Mouse (Mus musculus) left cerebral cortex, adult 18-20 months (tissue): ENCODE results near the gene Misp. TPM values are rescaled to one million over a fixed set of nuclear protein-coding genes. Genes with fewer than 3 reads are reported as not detected.

Source experiments
- DNase-seq, 2 experiments: peaks; one replicate each; pipeline ENCODE4 v3.0.0; 2021 to 2022; ENCODE audit warnings: low spot score in 2 of 2, mixed read lengths in 1 of 2
- total RNA-seq, 2 experiments: library from RNA; stranded (reverse); gene quantifications; 2 replicates each; pipeline ENCODE4 v1.2.3; 2021

The Misp gene
- total RNA-seq, 2 experiments from 2014 or later: 0.61 to 0.86 TPM

- peak; percentile 99 for DNase-seq
Measured at GRCm38 (mm10) chr10:79853860-79854795, 33.3 kb downstream of the Misp start, which contains the start of gene Ptbp1. TSS of gene Ptbp1 (plus strand) at chr10:79854427.

- DNase-seq: peak; percentile 43 to 53
Measured at GRCm38 (mm10) chr10:79854801-79855541, 34.2 kb downstream of the Misp start.

- DNase-seq: no peak
Measured at GRCm38 (mm10) chr10:79855558-79856184, 34.9 kb downstream of the Misp start.

- no peak for DNase-seq
Measured at GRCm38 (mm10) chr10:79856280-79856679, 35.5 kb downstream of the Misp start.

GRCm38 (mm10) chr10:79856704-79857451, 36.1 kb downstream of the Misp start:
- no peak for DNase-seq

GRCm38 (mm10) chr10:79857452-79857811, 36.6 kb downstream of the Misp start:
- DNase-seq: no peak

- DNase-seq: no peak
Measured at GRCm38 (mm10) chr10:79857894-79858293, 37.1 kb downstream of the Misp start.

GRCm38 (mm10) chr10:79858416-79859074, 37.8 kb downstream of the Misp start:
- peak; percentile 66 to 71 for DNase-seq

- no peak for DNase-seq
Measured at GRCm38 (mm10) chr10:79859116-79859515, 38.3 kb downstream of the Misp start.

GRCm38 (mm10) chr10:79860079-79860911, 39.5 kb downstream of the Misp start:
- DNase-seq: no peak

- DNase-seq: no peak
Measured at GRCm38 (mm10) chr10:79861230-79862048, 40.6 kb downstream of the Misp start.

- no peak for DNase-seq
Measured at GRCm38 (mm10) chr10:79862049-79862788, 41.4 kb downstream of the Misp start.

GRCm38 (mm10) chr10:79862925-79863324, 42.1 kb downstream of the Misp start:
- no peak for DNase-seq

- no peak for DNase-seq
Measured at GRCm38 (mm10) chr10:79864351-79865188, 43.8 kb downstream of the Misp start.

GRCm38 (mm10) chr10:79865189-79865601, 44.4 kb downstream of the Misp start:
- DNase-seq: no peak

GRCm38 (mm10) chr10:79865801-79866295, 45.1 kb downstream of the Misp start:
- DNase-seq: no peak

GRCm38 (mm10) chr10:79866601-79867000, 45.8 kb downstream of the Misp start:
- no peak for DNase-seq
